Mouse (Mus musculus) c-Kit-positive CD71-positive TER-119-negative erythroid progenitor cells, embryonic 14.5 days (primary cell): ENCODE data around the gene Slc22a23.

Source experiments
- DNase-seq: peaks from one replicate; pipeline ENCODE4 v3.0.0-alpha.2; 2013; ENCODE audit warnings: low read depth

The Slc22a23 gene

GRCm38 (mm10) chr13:34133326-34134071 lies 211.5 kb downstream of the Slc22a23 start:
- DNase-seq = no peak

- DNase-seq = no peak
These were observed 212.1 kb downstream of the Slc22a23 start for GRCm38 (mm10) chr13:34132875-34133274.

GRCm38 (mm10) chr13:34132299-34132698 lies 212.7 kb downstream of the Slc22a23 start:
- DNase-seq = no peak

- DNase-seq = no peak
These were observed 213.3 kb downstream of the Slc22a23 start for GRCm38 (mm10) chr13:34131708-34132060.

- no peak for DNase-seq
These were observed 213.8 kb downstream of the Slc22a23 start for GRCm38 (mm10) chr13:34131011-34131707.

- no peak for DNase-seq
These were observed 214.7 kb downstream of the Slc22a23 start, which contains the start of gene Tubb2b for GRCm38 (mm10) chr13:34130226-34130731. Gene Tubb2b, minus strand, starts transcription at chr13:34130466.

GRCm38 (mm10) chr13:34129485-34130225 lies 215.3 kb downstream of the Slc22a23 start:
- DNase-seq = no peak
